Mouse (Mus musculus) hindbrain, postnatal 0 days (tissue): ENCODE measurements at regions not wholly inside any gene's neighbourhood (a gene's known extent, or its start where the extent isn't known, plus 50 kb on each side); places are given as distances from the start of the nearest gene placed in this dataset.

Experiments
- ATAC-seq: fragments of 200-750 bp; cut with Nextera tagmentation; 2 replicates; pipeline ENCODE4 v1.8.0; 2017; ENCODE audit warnings: mild to moderate bottlenecking, moderate TSS enrichment, moderate library complexity
- DNase-seq: peaks from one replicate; pipeline ENCODE4 v3.0.0-alpha.2; 2015; ENCODE audit warnings: low spot score
- H3K27ac ChIP-seq: fragments of 300-500 bp; sonication (generic); 2 replicates; pipeline ENCODE4 v1.5.1; 2014; ENCODE audit warnings: mild to moderate bottlenecking
- H3K27me3 ChIP-seq: fragments of 300-500 bp; sonication (generic); 2 replicates; pipeline ENCODE4 v1.6.1; 2014; ENCODE audit warnings: low read length, mixed read lengths; ENCODE audit not compliant: insufficient read depth
- H3K36me3 ChIP-seq: fragments of 300-500 bp; sonication (generic); 2 replicates; pipeline ENCODE4 v1.6.1; 2014; ENCODE audit warnings: low read length, mixed read lengths; ENCODE audit not compliant: insufficient read depth
- H3K4me1 ChIP-seq: fragments of 300-500 bp; sonication (generic); 2 replicates; pipeline ENCODE4 v1.6.1; 2014; ENCODE audit warnings: antibody characterized with exemption, low read length, mixed read lengths; ENCODE audit not compliant: insufficient read depth
- H3K4me2 ChIP-seq: fragments of 300-500 bp; sonication (generic); 2 replicates; pipeline ENCODE4 v1.6.1; 2014; ENCODE audit warnings: low read depth, mild to moderate bottlenecking, low read length, moderate library complexity, mixed read lengths
- H3K4me3 ChIP-seq: fragments of 300-500 bp; sonication (generic); 2 replicates; pipeline ENCODE4 v1.5.1; 2014; ENCODE audit warnings: low read length
- H3K9ac ChIP-seq: fragments of 300-500 bp; sonication (generic); replicated peaks from 2 replicates; pipeline ENCODE4 v1.6.1; 2014; ENCODE audit warnings: mild to moderate bottlenecking, low read length, moderate library complexity, mixed read lengths
- H3K9me3 ChIP-seq: fragments of 300-500 bp; sonication (generic); 2 replicates; pipeline ENCODE4 v1.6.1; 2016; ENCODE audit warnings: low read length, mixed read lengths
- CTCF ChIP-seq: IDR thresholded peaks from 2 replicates; pipeline ENCODE4 v1.5.1; 2016; ENCODE audit warnings: antibody characterized with exemption, control low read depth, low read depth
- WGBS: fragments of 180-500 bp; shearing (Covaris S2); extraction: QIAGEN DNeasy Blood & Tissue Kit; methylation state at CpG from one replicate; pipeline ENCODE4 v1.1.7; 2014; 5-methylcytosine and 5-hydroxymethylcytosine counted together

- H3K9ac ChIP-seq: no peak overlapping the region
- ATAC-seq (no peak), DNase-seq (no peak)
- no peaks in the 10 kb centered on the region for H3K27me3 ChIP-seq
- H3K4me1 ChIP-seq: no peaks in the 10 kb centered on the region
- H3K4me3 ChIP-seq: no peak overlapping the region
- WGBS: 93% methylated on average over 4 of the region's 4 CpGs
- TF ChIP-seq CTCF: no peak
- no peaks in the 10 kb centered on the region for H3K36me3 ChIP-seq
- H3K27ac ChIP-seq: no peak overlapping the region
- no peak overlapping the region for H3K4me2 ChIP-seq
- H3K9me3 ChIP-seq: no peaks in the 10 kb centered on the region
Observed at GRCm38 (mm10) chr8:24372068-24372467, 353.6 kb downstream of the Adam3 start.

GRCm38 (mm10) chr8:24366000-24366399 lies 359.7 kb downstream of the Adam3 start:
- DNase-seq (no peak), ATAC-seq (no peak)
- H3K9ac ChIP-seq: no peak overlapping the region
- H3K4me2 ChIP-seq: no peak overlapping the region
- no peak for TF ChIP-seq CTCF
- H3K9me3 ChIP-seq: no peaks in the 10 kb centered on the region
- H3K4me3 ChIP-seq: no peak overlapping the region
- H3K36me3 ChIP-seq: no peaks in the 10 kb centered on the region
- H3K27ac ChIP-seq: no peak overlapping the region
- H3K27me3 ChIP-seq: no peaks in the 10 kb centered on the region
- H3K4me1 ChIP-seq: no peaks in the 10 kb centered on the region

- no peak for TF ChIP-seq CTCF
- DNase-seq: no peak
- no peaks in the 10 kb centered on the region for H3K36me3 ChIP-seq
- H3K4me3 ChIP-seq: no peak overlapping the region
- no peaks in the 10 kb centered on the region for H3K9me3 ChIP-seq
- no peak for ATAC-seq
- H3K9ac ChIP-seq: no peak overlapping the region
- 58% methylated on average over 4 of the region's 4 CpGs for WGBS
- no peak overlapping the region for H3K4me2 ChIP-seq
- no peaks in the 10 kb centered on the region for H3K4me1 ChIP-seq
- H3K27me3 ChIP-seq: no peaks in the 10 kb centered on the region
- no peak overlapping the region for H3K27ac ChIP-seq
Observed at GRCm38 (mm10) chr8:24364685-24365084, 361.0 kb downstream of the Adam3 start.

GRCm38 (mm10) chr8:24359022-24359600 lies 366.5 kb downstream of the Adam3 start:
- no peaks in the 10 kb centered on the region for H3K36me3 ChIP-seq
- no peak for TF ChIP-seq CTCF
- ATAC-seq: no peak

GRCm38 (mm10) chr8:24355146-24355545 lies 370.5 kb downstream of the Adam3 start:
- no peaks in the 10 kb centered on the region for H3K27me3 ChIP-seq
- ATAC-seq (no peak), DNase-seq (no peak)
- H3K4me1 ChIP-seq: 0 out of 2 replicates have a peak, but pooled peaks cover 3% of the 10 kb centered on the region
- no peak overlapping the region for H3K4me2 ChIP-seq
- no peak overlapping the region for H3K9ac ChIP-seq
- no peaks in the 10 kb centered on the region for H3K36me3 ChIP-seq
- WGBS: 88% methylated on average over 4 of the region's 4 CpGs
- H3K9me3 ChIP-seq: no peaks in the 10 kb centered on the region
- H3K27ac ChIP-seq: no peak overlapping the region
- no peak overlapping the region for H3K4me3 ChIP-seq
- TF ChIP-seq CTCF: no peak

More at GRCm38 (mm10) chr8:24359022-24359600, 366.5 kb downstream of the Adam3 start:
- Histone ChIP-seq H3K4me3 (no peak overlapping the region), H3K4me1 (no peaks in the 10 kb centered on the region), H3K9me3 (no peaks in the 10 kb centered on the region), H3K9ac (no peak overlapping the region), H3K4me2 (no peak overlapping the region), H3K27ac (no peak overlapping the region), H3K27me3 (no peaks in the 10 kb centered on the region)
- no peak for DNase-seq

GRCm38 (mm10) chr8:24353842-24354241 lies 371.8 kb downstream of the Adam3 start:
- Histone ChIP-seq H3K27me3 (no peaks in the 10 kb centered on the region), H3K9ac (no peak overlapping the region), H3K4me2 (no peak overlapping the region), H3K9me3 (no peaks in the 10 kb centered on the region), H3K27ac (no peak overlapping the region), H3K36me3 (no peaks in the 10 kb centered on the region), H3K4me3 (no peak overlapping the region), H3K4me1 (0 out of 2 replicates have a peak, but pooled peaks cover 3% of the 10 kb centered on the region)
- no peak for DNase-seq
- ATAC-seq: no peak
- no peak for TF ChIP-seq CTCF
- 62% methylated on average over 7 of the region's 7 CpGs for WGBS

GRCm38 (mm10) chr8:24352322-24352721 lies 373.3 kb downstream of the Adam3 start:
- WGBS: 75% methylated on average over 9 of the region's 9 CpGs
- no peak overlapping the region for H3K9ac ChIP-seq
- no peaks in the 10 kb centered on the region for H3K27me3 ChIP-seq
- H3K36me3 ChIP-seq: no peaks in the 10 kb centered on the region
- ATAC-seq: no peak
- no peak for DNase-seq
- H3K9me3 ChIP-seq: no peaks in the 10 kb centered on the region
- 0 out of 2 replicates have a peak, but pooled peaks cover 3% of the 10 kb centered on the region for H3K4me1 ChIP-seq
- no peak for TF ChIP-seq CTCF
- no peak overlapping the region for H3K4me2 ChIP-seq
- H3K27ac ChIP-seq: no peak overlapping the region
- H3K4me3 ChIP-seq: no peak overlapping the region
